Mouse (Mus musculus): Measurements from ENCODE around the gene Insrr.

Gene Insrr

DNA sequence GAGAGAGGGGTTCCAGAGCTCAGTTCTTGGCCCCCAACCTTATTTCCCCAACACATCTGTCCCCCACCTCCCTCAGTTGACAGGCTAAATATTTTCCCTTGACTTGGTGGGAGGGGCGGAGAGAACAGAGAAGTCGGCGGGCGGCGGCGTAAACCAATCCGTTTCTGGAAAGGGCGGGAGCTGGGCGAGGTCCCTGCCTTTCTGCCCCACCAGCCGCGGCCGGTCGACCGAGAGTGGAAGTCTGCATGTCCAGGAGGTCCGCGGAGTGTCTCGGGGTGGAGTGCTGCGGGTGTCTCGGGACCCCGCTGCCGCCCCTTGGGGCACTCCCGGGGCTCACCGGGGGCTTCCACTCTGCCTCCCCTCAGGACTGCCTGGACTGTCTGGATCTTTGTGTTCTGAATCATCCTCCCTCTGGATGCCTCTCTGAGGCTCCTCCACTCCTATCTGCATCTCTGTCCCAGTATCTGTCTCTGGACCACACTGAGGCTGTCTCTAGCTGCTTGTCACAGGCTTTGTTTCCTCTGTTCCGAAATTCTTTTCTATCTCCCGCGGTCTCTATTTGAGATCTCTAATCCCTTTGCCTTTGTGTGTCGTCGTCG is at the start of gene Insrr:
Gene Insrr, plus strand, starts transcription at position 216 of the 599 bp plus-strand sequence.
- no peak for DNase-seq (ENCODE audit: low spot score)

DNA sequence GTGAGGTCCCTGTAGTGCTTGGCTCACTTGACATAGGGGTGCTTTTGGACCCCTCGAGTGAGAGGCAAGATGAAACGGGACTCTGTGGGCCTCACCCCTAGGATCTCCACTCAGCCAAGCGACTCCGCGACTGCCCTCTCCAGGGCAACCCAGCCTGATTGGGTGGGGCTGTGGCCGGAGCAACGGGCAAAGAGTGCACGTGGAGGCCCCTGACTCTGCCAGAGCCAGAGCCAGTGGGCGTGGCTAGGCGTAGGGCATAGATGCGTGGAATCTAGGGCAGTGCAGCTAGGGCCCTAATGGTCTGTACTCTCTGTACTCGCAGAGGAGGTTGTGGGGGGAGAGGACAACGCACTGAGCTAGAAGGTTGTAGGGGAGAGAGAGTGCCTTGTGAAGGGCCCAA is 48.3 kb upstream of the Insrr start, which contains the start of gene Lrrc71:
Gene Lrrc71, minus strand, starts transcription at position 195 of the 400 bp plus-strand sequence.
- no peak for DNase-seq (ENCODE audit: low spot score)

DNA sequence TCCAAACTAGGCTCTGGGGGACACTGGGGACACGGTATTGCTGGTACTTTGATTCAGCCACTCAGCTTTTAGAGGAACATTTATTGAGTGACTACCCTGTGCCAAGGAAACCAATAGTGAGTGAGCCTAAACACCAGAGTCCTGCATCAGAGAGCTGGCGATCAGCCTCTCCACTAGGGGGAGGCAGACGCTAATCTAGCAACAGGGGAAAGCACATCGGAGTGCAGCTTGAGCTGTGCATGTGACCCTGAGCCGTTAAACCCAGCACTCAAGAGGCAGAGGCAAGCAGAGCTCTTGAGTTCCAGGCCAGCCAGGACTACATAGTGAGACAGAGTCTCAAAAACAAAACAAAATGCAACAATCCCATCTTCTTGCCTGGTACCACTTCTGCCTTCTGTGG is 47.7 kb upstream of the Insrr start:
- peak; percentile 74 for DNase-seq (ENCODE audit: low spot score)

DNA sequence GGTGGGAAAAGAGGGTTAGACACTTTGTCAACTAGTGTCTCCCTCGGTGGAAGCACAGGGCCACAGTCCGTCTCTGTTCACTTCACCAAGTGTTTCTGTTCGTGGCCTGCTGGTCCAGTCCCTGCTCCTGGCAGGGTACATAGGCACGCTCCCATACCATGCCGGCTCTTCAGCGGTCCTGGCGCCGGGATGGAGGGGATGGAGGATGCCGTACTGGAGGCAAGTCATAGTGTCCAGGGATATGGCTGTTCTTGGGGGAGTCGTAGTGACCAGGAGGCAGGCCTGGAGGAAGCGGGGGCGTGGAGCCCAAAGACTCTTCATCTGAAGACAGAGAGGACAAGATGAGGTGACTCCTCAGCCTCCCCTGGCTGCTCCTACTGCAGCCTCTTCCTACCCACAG is 46.8 kb upstream of the Insrr start:
- no peak for DNase-seq (ENCODE audit: low spot score)

DNA sequence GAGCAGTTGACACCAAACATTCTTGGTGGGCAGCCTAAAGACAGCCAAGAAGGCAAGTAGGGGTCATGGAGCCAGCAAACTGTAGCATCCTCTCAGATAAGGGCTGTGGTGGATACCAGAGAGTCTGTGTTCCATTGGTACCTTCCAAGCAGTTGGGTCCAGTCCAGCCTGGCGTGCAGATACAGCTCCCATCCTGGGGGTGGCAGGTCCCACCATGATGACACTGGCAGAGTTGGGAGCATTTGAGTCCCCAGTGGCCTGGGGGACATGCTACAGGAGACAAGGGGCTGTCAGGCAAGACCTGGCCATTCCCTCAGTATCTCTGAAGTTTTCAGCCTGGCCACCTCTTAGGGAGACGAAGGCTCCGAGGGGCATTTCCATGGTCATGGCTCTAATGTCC is 44.2 kb upstream of the Insrr start:
- DNase-seq (ENCODE audit: low spot score): no peak

DNA sequence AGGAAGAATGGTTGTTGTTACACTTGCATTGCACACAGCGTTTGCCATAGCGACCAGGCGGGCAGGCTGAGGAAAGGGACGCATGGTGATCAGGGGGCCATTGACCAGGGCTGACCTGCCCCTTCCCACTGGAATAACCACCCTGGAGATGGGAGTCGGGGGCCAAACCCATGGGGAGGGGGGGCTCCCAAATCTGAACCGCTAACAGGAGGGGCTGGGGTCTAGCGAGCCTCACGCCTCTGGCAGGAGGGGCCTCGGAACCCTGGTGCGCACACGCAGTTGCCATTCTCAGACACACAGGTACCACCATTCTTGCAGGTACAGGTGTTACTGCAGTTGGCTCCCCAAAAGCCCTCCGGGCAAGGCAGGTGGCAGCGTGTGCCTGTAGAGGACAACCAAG is 42.9 kb upstream of the Insrr start:
- no peak for DNase-seq (ENCODE audit: low spot score)

DNA sequence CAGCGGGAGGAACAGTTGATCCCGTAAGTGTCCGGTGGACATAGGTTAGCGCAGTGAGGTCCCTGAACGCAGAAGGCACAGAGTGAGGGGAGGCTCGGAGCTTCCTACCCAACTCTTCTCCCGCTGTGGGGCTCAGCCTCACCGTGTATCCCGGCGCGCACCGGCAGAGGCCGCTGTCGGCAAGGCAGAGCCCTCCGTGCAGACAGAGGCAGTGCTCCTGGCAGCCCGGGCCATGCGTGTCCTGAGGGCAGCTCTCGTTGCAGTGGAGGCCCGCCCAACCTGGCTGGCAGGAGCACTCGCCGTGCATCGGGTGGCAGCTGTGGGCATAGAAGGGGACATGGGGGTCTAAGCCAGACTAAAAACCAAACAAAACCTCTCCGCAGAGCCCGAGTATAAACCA is 40.8 kb upstream of the Insrr start:
- peak; percentile 79 for DNase-seq (ENCODE audit: low spot score)

DNA sequence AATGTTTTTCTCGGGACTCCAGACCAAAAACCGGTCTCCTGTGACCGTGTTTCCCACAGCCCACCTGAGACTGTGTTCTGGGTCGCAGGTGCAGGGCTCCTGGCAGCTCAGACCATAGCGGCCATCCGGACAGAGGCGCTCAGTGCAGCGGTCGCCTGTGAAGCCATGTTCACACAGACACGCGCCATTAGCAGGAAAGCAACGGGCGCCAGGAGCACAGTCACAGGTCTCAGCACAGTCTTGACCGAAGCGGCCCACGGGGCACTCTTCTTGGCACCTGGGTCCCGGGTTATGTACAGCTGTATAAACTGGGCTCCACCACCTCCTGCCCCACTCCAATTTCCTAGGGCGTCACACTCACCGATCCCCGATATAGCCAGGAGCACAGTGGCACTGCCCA is 40.3 kb upstream of the Insrr start:
- no peak for DNase-seq (ENCODE audit: low spot score)

DNA sequence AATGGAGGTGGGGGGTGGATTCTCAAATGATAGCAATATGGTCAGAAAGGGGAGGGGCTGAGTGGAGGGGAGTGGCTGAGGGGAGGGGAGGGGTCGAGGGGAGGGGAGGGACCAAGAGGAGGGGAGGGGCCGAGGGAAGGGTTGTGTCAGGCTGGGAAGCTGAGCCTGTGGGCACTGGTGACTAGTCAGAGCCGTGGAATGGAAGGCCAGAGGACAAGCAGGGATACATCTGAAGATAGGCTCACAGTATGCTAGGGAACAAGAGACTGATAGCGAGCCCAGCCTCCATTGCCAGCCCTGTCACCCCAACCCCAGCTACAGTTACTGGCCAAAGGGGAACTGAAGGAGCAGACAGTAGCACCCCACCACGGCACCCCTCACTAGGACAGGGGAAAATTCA is 38.1 kb upstream of the Insrr start:
- no peak for DNase-seq (ENCODE audit: low spot score)

DNA sequence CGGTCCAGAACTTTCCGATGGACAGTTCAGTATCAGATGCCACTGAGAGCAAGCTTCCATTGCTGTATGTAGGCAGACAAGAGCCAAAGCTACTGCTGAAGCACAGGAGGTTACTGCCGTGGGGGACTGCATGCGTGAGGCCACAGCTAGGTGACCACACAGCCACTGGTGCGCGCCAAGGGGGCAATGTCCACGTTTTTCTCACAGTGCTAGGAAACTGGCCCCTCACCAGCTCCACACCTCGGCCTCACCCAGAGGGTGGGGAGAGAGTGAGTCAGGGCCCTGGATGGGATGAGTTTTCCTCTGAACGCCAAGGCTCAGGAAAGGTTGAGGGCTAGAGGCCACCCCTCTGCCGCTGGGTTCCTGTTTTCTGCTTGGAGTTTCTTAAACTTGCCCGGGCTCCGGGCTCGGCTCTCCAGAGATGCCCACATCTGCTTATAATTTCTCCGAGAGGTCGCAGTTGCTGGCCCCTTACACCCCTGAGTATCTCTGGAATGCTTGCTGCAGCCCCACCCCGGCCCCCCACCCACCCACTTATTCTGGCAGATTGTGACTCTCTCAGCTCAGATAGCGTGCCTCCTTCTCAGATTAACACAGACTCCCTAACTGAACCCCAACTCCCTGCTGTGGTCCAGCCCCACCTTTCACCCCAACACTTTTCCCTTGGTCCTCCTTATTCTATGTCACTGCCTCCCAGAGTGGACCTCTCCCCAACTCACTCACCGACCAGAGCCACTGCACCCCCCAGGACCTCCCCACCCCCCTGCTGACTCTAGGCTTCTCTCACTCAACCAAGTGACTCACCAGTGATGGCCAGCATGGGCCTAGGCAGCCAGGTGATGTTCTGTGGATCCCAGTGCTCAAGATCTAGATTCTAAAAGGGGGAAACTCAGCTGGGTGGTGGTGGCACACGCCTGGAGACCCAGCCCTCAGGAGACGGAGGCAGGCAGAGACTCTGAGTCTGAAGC is 35.1 kb upstream of the Insrr start:
- DNase-seq (ENCODE audit: low spot score): no peak

DNA sequence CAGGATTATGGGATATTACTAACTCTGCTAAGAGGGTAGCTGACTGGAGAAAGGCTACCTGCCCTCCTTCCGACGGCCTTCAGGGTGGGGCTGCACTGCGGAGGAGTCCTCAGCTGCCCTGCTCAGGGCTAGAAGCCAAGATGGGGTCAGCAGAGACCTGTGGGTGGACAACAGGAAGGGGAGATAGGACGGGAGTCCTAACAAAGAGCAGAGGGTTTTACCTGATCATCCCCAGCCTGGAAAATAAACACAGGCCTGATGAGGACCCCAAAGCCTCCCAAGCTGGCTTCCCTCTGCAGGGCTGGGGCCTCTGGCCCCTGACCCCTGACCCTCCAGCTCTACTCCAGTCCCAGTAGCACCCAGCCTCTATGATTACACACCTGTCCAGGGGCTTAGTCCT is 33.5 kb upstream of the Insrr start:
- no peak for DNase-seq (ENCODE audit: low spot score)

DNA sequence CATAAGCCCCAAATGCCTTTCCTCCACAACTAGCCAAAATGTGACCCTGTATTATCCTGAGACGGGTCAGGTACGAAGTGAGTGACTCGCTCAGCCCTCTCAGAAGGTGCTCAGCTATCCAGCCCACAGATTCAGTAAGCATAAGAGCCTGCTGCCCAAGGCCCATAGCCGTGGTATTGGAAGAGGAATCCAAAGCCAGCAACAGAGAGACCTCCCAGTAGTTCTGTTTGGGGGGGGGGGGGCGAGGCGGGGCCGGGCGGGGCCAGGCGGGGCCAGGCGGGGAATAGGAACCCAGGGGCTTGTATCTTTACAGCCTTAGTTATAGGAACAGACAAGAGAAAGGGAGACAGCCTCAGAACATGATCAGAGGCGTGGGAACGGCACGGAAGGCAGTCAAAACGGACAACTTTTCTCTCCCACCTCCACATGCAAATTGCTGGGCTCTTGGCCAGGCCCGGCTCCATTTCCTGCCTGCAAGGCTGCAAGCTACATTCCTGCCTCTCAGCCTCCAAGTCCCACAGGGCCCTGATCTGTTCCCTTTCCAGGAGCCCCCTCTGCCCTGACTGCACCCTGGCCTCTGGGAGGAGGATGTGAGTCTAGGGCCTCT is 33.0 kb upstream of the Insrr start:
- peak; percentile 79 for DNase-seq (ENCODE audit: low spot score)

DNA sequence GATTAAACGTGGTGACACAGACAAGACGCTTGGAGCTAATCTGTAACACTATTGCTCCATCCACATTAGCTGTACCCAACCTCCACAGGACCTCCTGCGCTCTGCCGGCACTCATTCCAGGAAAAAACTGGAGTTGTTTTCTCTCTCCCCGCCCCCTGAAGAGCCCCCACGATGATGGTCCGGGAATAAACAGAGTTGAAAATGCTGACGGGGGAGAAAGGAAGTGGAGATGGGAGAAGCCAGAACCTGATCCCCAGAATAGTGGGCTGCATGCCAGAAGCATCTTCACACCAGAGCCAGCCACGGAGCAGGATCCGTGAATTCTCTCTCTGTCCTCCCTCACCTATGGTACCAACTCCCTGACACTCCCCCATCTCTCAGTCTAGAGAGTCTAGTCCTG is 32.2 kb upstream of the Insrr start:
- DNase-seq (ENCODE audit: low spot score): no peak

DNA sequence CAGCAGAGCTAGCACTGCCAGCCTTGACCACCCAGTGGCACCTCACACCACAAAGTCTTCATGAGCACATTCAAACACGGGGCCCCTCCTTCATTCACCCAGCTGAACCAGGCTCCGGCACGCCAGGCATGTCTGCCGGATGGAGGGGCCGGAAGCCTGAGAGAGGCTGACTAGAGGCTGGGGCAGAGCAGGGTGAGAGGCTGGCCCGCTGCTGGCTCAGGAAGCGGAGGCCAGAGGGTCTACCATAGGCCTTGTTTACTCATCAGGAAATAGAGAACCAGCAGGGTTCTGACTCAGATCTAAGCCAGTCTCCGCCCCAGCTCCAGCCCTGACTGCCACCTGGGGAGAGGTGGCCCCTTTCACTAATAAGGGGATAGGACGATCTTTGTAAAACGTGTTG is 31.7 kb upstream of the Insrr start:
- DNase-seq (ENCODE audit: low spot score): no peak

DNA sequence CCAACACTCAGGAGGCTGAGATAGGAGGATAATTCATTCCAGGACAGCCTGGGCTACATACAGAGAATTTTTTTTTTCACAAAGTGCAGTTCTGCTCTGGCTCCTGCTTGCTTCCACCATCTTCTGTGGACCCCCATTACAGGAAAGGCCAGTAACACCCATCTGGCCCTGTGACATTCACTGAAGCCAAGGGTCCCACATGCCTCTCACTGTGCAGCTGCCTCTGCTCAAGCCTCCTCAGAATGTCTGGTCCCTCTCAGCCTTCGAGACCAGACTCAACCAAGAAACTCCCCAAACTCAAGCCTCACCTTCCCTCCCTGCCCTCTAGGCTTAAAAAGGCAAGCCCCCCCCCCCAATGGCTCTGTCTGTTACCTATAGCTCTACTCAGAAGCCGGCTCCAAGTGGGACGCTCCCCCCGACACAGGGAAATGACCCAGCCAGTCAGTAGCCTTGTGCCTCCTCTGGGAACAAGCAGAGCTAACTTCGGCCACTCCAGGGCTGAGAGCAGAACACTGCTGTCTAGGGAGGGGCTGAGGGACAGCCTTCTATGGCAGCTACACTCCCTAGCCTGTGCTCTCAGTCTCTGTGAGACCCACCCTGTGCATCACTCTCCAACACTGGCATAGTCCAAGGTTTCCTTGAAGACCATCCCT is 31.0 kb upstream of the Insrr start:
- DNase-seq (ENCODE audit: low spot score): no peak

DNA sequence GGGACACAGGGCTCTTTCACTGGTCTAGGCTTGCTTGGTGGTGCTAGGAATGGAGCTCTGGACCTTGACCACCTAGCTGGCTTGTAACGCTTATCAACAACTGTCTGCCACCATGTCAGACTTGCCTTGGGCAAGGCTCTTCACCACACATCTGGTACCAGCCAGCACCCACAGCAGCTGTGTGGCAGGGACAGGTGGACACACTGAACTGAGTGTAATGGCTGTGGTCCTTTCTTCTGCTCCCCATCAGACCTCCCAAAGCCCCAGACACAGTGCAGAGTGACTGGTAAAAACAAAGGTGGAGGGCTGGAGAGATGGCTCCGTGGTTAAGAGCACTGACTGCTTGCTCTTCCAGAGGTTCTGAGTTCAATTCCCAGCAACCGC is 30.5 kb upstream of the Insrr start:
- no peak for DNase-seq (ENCODE audit: low spot score)

DNA sequence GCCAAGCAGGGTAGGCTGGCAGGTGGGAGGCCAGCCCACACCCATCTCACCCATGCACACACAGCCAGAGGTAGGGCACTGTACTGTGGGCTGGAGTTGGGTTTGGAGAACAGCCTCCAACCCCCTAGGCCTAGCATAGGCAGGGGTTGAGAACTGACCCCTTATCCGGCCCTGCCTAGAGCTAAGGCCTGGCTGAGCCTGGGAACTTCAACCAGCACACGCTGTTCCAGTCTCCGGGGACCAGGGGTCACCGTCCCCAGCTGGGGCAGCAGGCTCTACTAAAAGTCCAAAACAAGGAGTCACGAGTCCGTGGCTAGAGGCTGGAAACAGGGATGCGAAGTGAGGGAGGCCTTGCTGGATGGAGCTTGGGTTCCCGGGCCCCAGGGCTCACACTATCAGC is 29.0 kb upstream of the Insrr start:
- DNase-seq (ENCODE audit: low spot score): no peak

DNA sequence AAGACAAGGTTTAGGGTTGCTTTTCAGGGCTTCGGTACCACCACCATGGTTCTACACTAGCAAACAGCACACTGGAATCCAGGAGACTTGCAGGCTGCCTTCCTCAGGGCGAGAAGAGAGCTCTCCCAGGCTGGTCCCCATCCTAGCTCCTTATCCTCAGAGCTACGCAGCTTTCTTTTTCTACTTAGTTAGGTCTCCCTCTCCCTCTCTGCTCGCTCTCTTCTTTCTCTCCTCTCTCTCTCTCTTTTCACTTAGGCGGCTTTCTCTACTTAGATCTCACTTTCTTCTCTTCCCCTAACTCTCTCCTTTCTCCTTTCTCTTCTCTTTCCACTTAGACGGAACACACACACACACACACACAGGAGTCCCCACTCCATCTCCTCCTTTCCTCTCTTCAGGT is 28.3 kb upstream of the Insrr start:
- DNase-seq (ENCODE audit: low spot score): no peak

DNA sequence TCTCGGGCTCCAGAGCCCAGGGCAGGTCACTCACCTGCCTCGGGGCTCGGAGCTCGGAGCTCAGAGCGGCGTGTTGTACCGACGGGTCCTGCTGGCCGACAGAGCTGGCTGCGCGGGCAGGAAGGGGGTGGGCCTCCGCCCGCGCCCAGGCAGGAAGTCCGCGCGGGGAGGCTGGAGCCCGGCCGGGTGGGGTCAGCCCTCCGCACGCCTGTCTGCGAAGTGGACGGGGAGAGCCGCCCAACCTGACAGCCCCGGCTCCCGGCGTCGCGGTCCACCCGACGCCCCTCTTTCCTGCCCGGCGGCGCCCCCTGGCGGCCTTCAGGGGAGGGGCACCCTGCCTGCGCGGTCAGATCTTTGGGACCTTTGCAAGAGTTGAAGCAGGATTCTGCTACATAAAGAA is 27.9 kb upstream of the Insrr start:
- DNase-seq (ENCODE audit: low spot score): peak; percentile 64

DNA sequence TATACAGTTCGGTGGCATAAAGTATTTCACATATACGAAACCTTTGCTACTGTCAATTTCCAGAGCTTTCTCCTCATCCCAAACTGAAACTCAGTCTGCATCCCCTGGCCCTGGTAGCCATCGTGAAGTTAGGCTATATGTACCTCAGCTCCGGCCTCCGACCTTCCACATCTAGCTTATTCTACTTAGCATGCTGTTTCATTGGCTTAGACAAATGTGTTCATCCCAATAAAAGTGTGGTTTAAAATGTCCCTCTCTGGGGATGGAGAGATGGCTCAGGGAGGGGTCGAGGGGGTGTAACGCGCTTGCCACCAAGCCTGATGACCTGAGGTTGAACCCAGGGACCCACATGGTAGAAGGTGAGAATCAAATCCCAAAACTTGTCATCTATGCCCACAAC is 27.2 kb upstream of the Insrr start:
- no peak for DNase-seq (ENCODE audit: low spot score)

DNA sequence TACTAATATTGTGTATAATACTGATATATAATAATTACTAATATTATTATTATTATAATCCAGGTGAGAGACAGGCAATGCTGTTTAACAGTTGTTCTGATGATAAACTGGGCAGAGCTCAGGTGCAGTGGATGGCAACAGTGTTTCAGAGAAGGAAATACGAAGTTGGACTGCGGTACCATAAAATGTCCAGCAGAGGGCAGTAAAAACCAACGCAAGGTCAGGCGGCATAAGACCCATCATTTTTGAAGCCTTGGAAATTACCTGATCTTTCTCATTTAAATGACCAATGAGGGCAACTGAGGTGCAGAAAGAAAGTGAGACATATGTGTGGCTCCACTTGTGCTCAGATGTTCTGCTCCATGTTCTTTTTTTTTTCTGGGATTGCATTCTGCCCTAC is 26.5 kb upstream of the Insrr start:
- DNase-seq (ENCODE audit: low spot score): peak; percentile 39

DNA sequence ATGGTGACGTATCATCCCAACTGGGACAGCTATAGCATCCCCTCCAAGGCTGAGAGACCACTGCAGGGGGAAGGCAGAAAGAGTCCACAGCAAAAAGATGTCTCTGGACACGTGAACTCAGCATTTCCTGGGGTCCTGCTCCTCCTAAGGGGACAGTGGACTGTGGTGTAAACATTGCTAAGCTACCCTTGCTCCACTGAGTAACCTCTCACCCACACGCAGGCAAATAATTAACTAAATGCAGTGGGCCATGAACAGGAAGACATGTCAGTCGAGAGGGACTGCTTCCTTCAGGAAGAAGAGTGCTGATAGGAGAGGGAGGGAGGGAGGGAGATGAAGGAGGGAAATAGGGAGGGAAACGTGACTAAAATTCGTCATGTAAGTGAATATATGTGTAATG is 25.7 kb upstream of the Insrr start:
- DNase-seq (ENCODE audit: low spot score): no peak

DNA sequence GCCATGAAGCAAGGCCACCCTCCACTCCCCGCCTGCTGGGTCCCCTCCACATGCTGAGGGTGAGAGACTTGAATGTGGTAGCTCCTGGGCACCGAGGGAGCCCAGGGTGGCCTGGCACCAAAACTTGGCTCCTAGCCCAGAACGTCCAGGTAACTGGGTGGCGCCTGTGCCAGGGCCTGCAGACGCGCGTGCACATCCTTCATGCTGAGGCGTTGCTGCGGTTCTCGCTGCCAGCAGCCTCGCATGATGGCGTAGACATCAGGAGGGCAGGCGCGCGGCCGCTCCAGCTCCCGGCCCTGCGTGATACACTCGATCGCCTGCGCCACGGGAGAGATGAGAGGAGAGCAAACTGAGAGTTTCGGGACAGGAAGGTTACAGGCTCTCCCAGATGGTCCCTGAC is 18.5 kb upstream of the Insrr start:
- no peak for DNase-seq (ENCODE audit: low spot score)

Measured in layer of hippocampus, adult 11-12 months (tissue).